ENCODE assay signal across 12 mouse cellular contexts in the genomic region with DNA sequence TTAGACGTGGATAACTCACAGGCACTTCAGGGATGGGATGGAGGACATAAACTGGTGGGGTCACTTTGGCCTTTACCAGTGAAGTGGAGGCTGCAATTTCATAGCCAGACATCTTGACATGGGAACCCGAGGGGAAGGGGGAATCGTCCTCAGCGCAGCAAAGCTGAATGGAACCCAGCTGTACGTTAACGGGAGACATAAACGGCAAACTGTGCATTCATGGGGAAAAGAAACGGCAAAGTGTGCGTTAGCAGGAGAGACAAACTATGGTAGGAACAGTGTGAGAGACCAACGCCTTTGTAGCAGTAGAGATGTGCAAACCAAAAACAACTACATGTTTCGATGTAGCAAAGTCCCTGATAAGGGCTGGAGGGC.
DNase-seq lines count a peak whose midpoint lies in the region; ATAC-seq and TF ChIP-seq lines count a peak whose summit lies in the region.
"Had no signal": no experiment of that assay in that cellular context is flagged by ENCODE, and none has a peak within 500 bp of the region (broad histone marks: within the 10 kb centered on the region; RNA-seq: fewer than 3 reads in every experiment).

No protein-coding gene starts in this region.

- no peak for ATAC-seq in hindbrain, embryonic 13.5 days (ENCODE audit: low FRiP score)
- no peak for ATAC-seq in stomach, embryonic 14.5 days (ENCODE audit: insufficient number of reproducible peaks, insufficient read depth, low FRiP score, low read depth)
- no peak for ATAC-seq in stomach, postnatal 0 days (ENCODE audit: low FRiP score, low TSS enrichment)

- TF ChIP-seq POLR2A in small intestine, adult 2 months (IDR thresholded peaks at IDR 0.05; ENCODE audit: low read depth, low read length): no peak

- H3K4me2 ChIP-seq in hindbrain, embryonic 13.5 days: no peak overlapping the region
- 0 out of 2 replicates have a peak overlapping the region, but pooled peaks have one; percentile 14 for H3K4me2 ChIP-seq in stomach, embryonic 14.5 days (replicated peaks; ENCODE audit: low read depth, low read length)
- no peak overlapping the region for H3K4me2 ChIP-seq in stomach, postnatal 0 days (replicated peaks; ENCODE audit: low read depth)
- H3K4me2 ChIP-seq: hindbrain, embryonic 15.5 days; midbrain, embryonic 12.5 days had no signal

- DNase-seq in cerebellum, adult 11 months: peak; percentile 19
- no peak for DNase-seq in cerebellum, adult 11-12 months
- no peak for DNase-seq in hindbrain, embryonic 10.5 days (ENCODE audit: low spot score)
- no peak for DNase-seq in stomach, postnatal 0 days (ENCODE audit: low spot score)
- no peak for DNase-seq in kidney, adult 18-20 months
- DNase-seq: kidney, postnatal 4 days; left cerebral cortex, postnatal 4 days had no signal

- H3K4me1 ChIP-seq in hindbrain, embryonic 10.5 days (replicated peaks): peaks cover 18% of the 10 kb centered on the region
- H3K4me1 ChIP-seq in hindbrain, embryonic 13.5 days (replicated peaks): 0 out of 2 replicates have a peak, but pooled peaks cover 2% of the 10 kb centered on the region
- H3K4me1 ChIP-seq in stomach, embryonic 14.5 days (ENCODE audit: control insufficient read depth, insufficient read depth, low read length): no peaks in the 10 kb centered on the region
- no peaks in the 10 kb centered on the region for H3K4me1 ChIP-seq in stomach, postnatal 0 days (replicated peaks; ENCODE audit: control insufficient read depth, insufficient read depth)
- H3K4me1 ChIP-seq in small intestine, adult 2 months (ENCODE audit: control insufficient read depth, insufficient read depth, insufficient read length, low read length): no peaks in the 10 kb centered on the region; the same call in 1 of the 2 replicates
- H3K4me1 ChIP-seq: midbrain, embryonic 12.5 days had no signal

- H3K9me3 ChIP-seq in hindbrain, embryonic 10.5 days: no peaks in the 10 kb centered on the region
- H3K9me3 ChIP-seq in hindbrain, embryonic 13.5 days: no peaks in the 10 kb centered on the region
- H3K9me3 ChIP-seq in stomach, embryonic 14.5 days (ENCODE audit: control insufficient read depth, low read depth, low read length): no peaks in the 10 kb centered on the region
- H3K9me3 ChIP-seq in stomach, postnatal 0 days (ENCODE audit: control insufficient read depth, low read length): no peaks in the 10 kb centered on the region
- H3K9me3 ChIP-seq: hindbrain, embryonic 15.5 days; midbrain, embryonic 12.5 days had no signal

- H3K4me3 ChIP-seq in hindbrain, embryonic 10.5 days: no peak overlapping the region
- no peak overlapping the region for H3K4me3 ChIP-seq in hindbrain, embryonic 13.5 days
- H3K4me3 ChIP-seq in stomach, embryonic 14.5 days (ENCODE audit: low read depth, low read length): no peak overlapping the region
- H3K4me3 ChIP-seq in stomach, postnatal 0 days (ENCODE audit: low read depth, low read length): no peak overlapping the region
- no peak overlapping the region for H3K4me3 ChIP-seq in small intestine, adult 2 months (ENCODE audit: low read depth, low read length)
- H3K4me3 ChIP-seq: hindbrain, embryonic 15.5 days; midbrain, embryonic 12.5 days had no signal

- no peak overlapping the region for H3K9ac ChIP-seq in hindbrain, embryonic 13.5 days
- H3K9ac ChIP-seq in stomach, embryonic 14.5 days (replicated peaks; ENCODE audit: low read depth, low read length): 0 out of 2 replicates have a peak overlapping the region, but pooled peaks have one; percentile 7
- no peak overlapping the region for H3K9ac ChIP-seq in stomach, postnatal 0 days (ENCODE audit: low read length)
- H3K9ac ChIP-seq: hindbrain, embryonic 15.5 days; midbrain, embryonic 12.5 days had no signal

- TF ChIP-seq EP300 in stomach, postnatal 0 days (optimal IDR thresholded peaks at IDR 0.05): no peak

- WGBS in hindbrain, embryonic 10.5 days: 83% methylated on average over 11 of the region's 11 CpGs
- 75% methylated on average over 11 of the region's 11 CpGs for WGBS in hindbrain, embryonic 13.5 days
- WGBS in stomach, embryonic 14.5 days: 66% methylated on average over 11 of the region's 11 CpGs
- WGBS in stomach, postnatal 0 days: 64% methylated on average over 11 of the region's 11 CpGs
- 63% methylated on average over 11 of the region's 11 CpGs for WGBS in small intestine, adult 2 months

- no peak for TF ChIP-seq CTCF in stomach, postnatal 0 days (IDR thresholded peaks at IDR 0.05; ENCODE audit: low read depth)
- TF ChIP-seq CTCF in small intestine, adult 2 months (IDR thresholded peaks at IDR 0.05; ENCODE audit: extremely low read depth, insufficient read length, insufficient replicate concordance, low read depth, low read length): no peak

- no peaks in the 10 kb centered on the region for H3K36me3 ChIP-seq in hindbrain, embryonic 10.5 days
- H3K36me3 ChIP-seq in hindbrain, embryonic 13.5 days: no peaks in the 10 kb centered on the region
- H3K36me3 ChIP-seq in stomach, embryonic 14.5 days (ENCODE audit: control insufficient read depth, insufficient read depth, low read length): no peaks in the 10 kb centered on the region
- H3K36me3 ChIP-seq in stomach, postnatal 0 days (ENCODE audit: control insufficient read depth, insufficient read depth, low read length): no peaks in the 10 kb centered on the region
- H3K36me3 ChIP-seq in small intestine, adult 2 months (ENCODE audit: control insufficient read depth, insufficient read depth, low read length): no peaks in the 10 kb centered on the region
- H3K36me3 ChIP-seq: hindbrain, embryonic 15.5 days; midbrain, embryonic 12.5 days had no signal

- peak overlapping the region; percentile 40 for H3K27ac ChIP-seq in hindbrain, embryonic 10.5 days
- no peak overlapping the region for H3K27ac ChIP-seq in hindbrain, embryonic 13.5 days
- no peak overlapping the region for H3K27ac ChIP-seq in stomach, embryonic 14.5 days (ENCODE audit: low read length)
- no peak overlapping the region for H3K27ac ChIP-seq in stomach, postnatal 0 days (replicated peaks)
- peak overlapping the region; percentile 67 for H3K27ac ChIP-seq in small intestine, adult 2 months (ENCODE audit: insufficient read depth, low read depth, low read length)
- H3K27ac ChIP-seq: hindbrain, embryonic 15.5 days; midbrain, embryonic 12.5 days had no signal

- no peaks in the 10 kb centered on the region for H3K27me3 ChIP-seq in hindbrain, embryonic 10.5 days (ENCODE audit: insufficient read depth, poor library complexity, severe bottlenecking)
- no peaks in the 10 kb centered on the region for H3K27me3 ChIP-seq in hindbrain, embryonic 13.5 days
- H3K27me3 ChIP-seq in stomach, embryonic 14.5 days (ENCODE audit: control insufficient read depth, insufficient read depth, low read length): no peaks in the 10 kb centered on the region
- no peaks in the 10 kb centered on the region for H3K27me3 ChIP-seq in stomach, postnatal 0 days (ENCODE audit: control insufficient read depth, insufficient read depth, low read length)
- no peaks in the 10 kb centered on the region for H3K27me3 ChIP-seq in small intestine, adult 2 months (ENCODE audit: control insufficient read depth, insufficient read depth, low read length)
- H3K27me3 ChIP-seq: hindbrain, embryonic 15.5 days had no signal

Comparison
In these comparisons a context has a peak if more than half of its experiments do, and no peak if none do; other contexts are left out.
1. H3K27ac ChIP-seq: peak in hindbrain, embryonic 10.5 days (single experiment) and small intestine, adult 2 months (single experiment); none in hindbrain, embryonic 13.5 days (single experiment), stomach, embryonic 14.5 days (single experiment) and stomach, postnatal 0 days (single experiment).